8 mouse cellular contexts compared by ENCODE assay signal in genomic region chrX:134059764-134060163, GRCm38 (mm10). TPM values are rescaled to one million over a fixed set of nuclear protein-coding genes. Genes with fewer than 3 reads are reported as not detected.
DNase-seq lines count a peak whose midpoint lies in the region; ATAC-seq and TF ChIP-seq lines count a peak whose summit lies in the region.

No protein-coding gene starts in this region.

- 0 out of 2 replicates have a peak, but pooled peaks cover 3% of the 10 kb centered on the region for H3K36me3 ChIP-seq in kidney, postnatal 0 days (ENCODE audit: insufficient read depth, low read length)
- peaks cover 18% of the 10 kb centered on the region for H3K36me3 ChIP-seq in ES-Bruce4 (ENCODE audit: control insufficient read depth, insufficient read depth, low read length, poor library complexity, severe bottlenecking)
- H3K36me3 ChIP-seq in hindbrain, embryonic 14.5 days (replicated peaks; ENCODE audit: control insufficient read depth, insufficient read depth): peaks cover 19% of the 10 kb centered on the region; the same call in 1 of the 2 replicates
- H3K36me3 ChIP-seq in midbrain, embryonic 13.5 days: peaks cover 17% of the 10 kb centered on the region; the same call in 1 of the 2 replicates

- 20% methylated on average over 10 of the region's 10 CpGs for WGBS in kidney, postnatal 0 days
- WGBS in hindbrain, embryonic 14.5 days: 19% methylated on average over 10 of the region's 10 CpGs
- WGBS in midbrain, embryonic 13.5 days: 25% methylated on average over 10 of the region's 10 CpGs

- ATAC-seq in kidney, postnatal 0 days (replicated peaks; ENCODE audit: low FRiP score, low read depth): no peak
- no peak for ATAC-seq in hindbrain, embryonic 14.5 days (ENCODE audit: low FRiP score)
- 0 out of 2 replicates have a peak, but pooled peaks have one; percentile 5 for ATAC-seq in midbrain, embryonic 13.5 days

- no peak for TF ChIP-seq POLR2A in ES-Bruce4 (IDR thresholded peaks at IDR 0.05; ENCODE audit: insufficient read depth, low read length)

- peak overlapping the region; percentile 58 for H3K4me3 ChIP-seq in kidney, postnatal 0 days (replicated peaks; ENCODE audit: low read depth, low read length)
- peak overlapping the region; percentile 71 for H3K4me3 ChIP-seq in ES-Bruce4 (ENCODE audit: low read depth, low read length)
- peak overlapping the region; percentile 58 for H3K4me3 ChIP-seq in hindbrain, embryonic 14.5 days (replicated peaks; ENCODE audit: low read length)
- peak overlapping the region; percentile 55 for H3K4me3 ChIP-seq in midbrain, embryonic 13.5 days (replicated peaks)

- H3K9me3 ChIP-seq in kidney, postnatal 0 days (replicated peaks; ENCODE audit: low read length): no peaks in the 10 kb centered on the region
- no peaks in the 10 kb centered on the region for H3K9me3 ChIP-seq in ES-Bruce4 (replicated peaks; ENCODE audit: control insufficient read depth, insufficient read depth, low read length, poor library complexity, severe bottlenecking)
- H3K9me3 ChIP-seq in hindbrain, embryonic 14.5 days (ENCODE audit: control insufficient read depth, low read length): no peaks in the 10 kb centered on the region
- H3K9me3 ChIP-seq in midbrain, embryonic 13.5 days: no peaks in the 10 kb centered on the region

- H3K27ac ChIP-seq in kidney, postnatal 0 days: peak overlapping the region; percentile 81
- peak overlapping the region; percentile 64 for H3K27ac ChIP-seq in ES-Bruce4 (ENCODE audit: insufficient read depth, low read length)
- H3K27ac ChIP-seq in hindbrain, embryonic 14.5 days: peak overlapping the region; percentile 89
- H3K27ac ChIP-seq in midbrain, embryonic 13.5 days: peak overlapping the region; percentile 88

- peak overlapping the region; percentile 72 for H3K9ac ChIP-seq in kidney, postnatal 0 days (ENCODE audit: low read depth, low read length)
- H3K9ac ChIP-seq in ES-Bruce4 (ENCODE audit: low read depth, poor library complexity, severe bottlenecking): peak overlapping the region; percentile 90
- H3K9ac ChIP-seq in hindbrain, embryonic 14.5 days: peak overlapping the region; percentile 77
- peak overlapping the region; percentile 75 for H3K9ac ChIP-seq in midbrain, embryonic 13.5 days (replicated peaks)

- no peaks in the 10 kb centered on the region for H3K27me3 ChIP-seq in kidney, postnatal 0 days (ENCODE audit: insufficient read depth, low read length)
- no peaks in the 10 kb centered on the region for H3K27me3 ChIP-seq in ES-Bruce4 (ENCODE audit: control insufficient read depth, insufficient read depth, low read length, poor library complexity, severe bottlenecking)
- H3K27me3 ChIP-seq in hindbrain, embryonic 14.5 days (ENCODE audit: control insufficient read depth, insufficient read depth, low read length): no peaks in the 10 kb centered on the region
- H3K27me3 ChIP-seq in midbrain, embryonic 13.5 days: peaks cover 5% of the 10 kb centered on the region; the same call in 1 of the 2 replicates

- no peaks in the 10 kb centered on the region for H3K4me1 ChIP-seq in kidney, postnatal 0 days (replicated peaks; ENCODE audit: insufficient read depth, low read length)
- H3K4me1 ChIP-seq in ES-Bruce4 (ENCODE audit: control insufficient read depth, insufficient read depth, low read length): no peaks in the 10 kb centered on the region
- no peaks in the 10 kb centered on the region; the same call in 1 of the 2 replicates for H3K4me1 ChIP-seq in hindbrain, embryonic 14.5 days (replicated peaks; ENCODE audit: control insufficient read depth, insufficient read depth, low read length)
- peaks cover 9% of the 10 kb centered on the region; the same call in 1 of the 2 replicates for H3K4me1 ChIP-seq in midbrain, embryonic 13.5 days (replicated peaks)

- DNase-seq in kidney, postnatal 0 days (ENCODE audit: low spot score): peak; percentile 29
- no peak for DNase-seq in kidney, postnatal 25 days
- DNase-seq in embryo, embryonic 11 days: peak; percentile 33
- DNase-seq in hindbrain, embryonic 14.5 days (ENCODE audit: low spot score): peak; percentile 44
- DNase-seq in ovary, postnatal 36 days (ENCODE audit: low spot score): no peak
- DNase-seq in cerebellum, adult 8-10 months: no peak

- peak; percentile 17; the same call in 1 of the 2 replicates for TF ChIP-seq CTCF in kidney, postnatal 0 days (IDR thresholded peaks at IDR 0.05; ENCODE audit: low read depth)
- no peak for TF ChIP-seq CTCF in ES-Bruce4 (IDR thresholded peaks at IDR 0.05; ENCODE audit: low read depth, low read length)

- peak overlapping the region; percentile 60 for H3K4me2 ChIP-seq in kidney, postnatal 0 days (ENCODE audit: low read length)
- peak overlapping the region; percentile 50 for H3K4me2 ChIP-seq in hindbrain, embryonic 14.5 days (replicated peaks)
- H3K4me2 ChIP-seq in midbrain, embryonic 13.5 days (replicated peaks): peak overlapping the region; percentile 52

- no peak for TF ChIP-seq EP300 in ES-Bruce4 (IDR thresholded peaks at IDR 0.05; ENCODE audit: insufficient read depth, low read depth, low read length)

RNA-seq across cellular contexts. Expression of gene Cstf2, which starts 0.8 kb away (rescaled TPM):
- 27.1 and 31.0 TPM in 2 replicates for polyA plus RNA-seq in kidney, postnatal 0 days (2015; fragmentation: Nextera tagmentation; extraction: Ambion mirVana)
- 74.3 and 76.1 TPM in 2 replicates for polyA plus RNA-seq in ES-Bruce4 (2011; ENCODE audit: insufficient read depth, insufficient read length, low read depth, missing spikeins)
- polyA plus RNA-seq in hindbrain, embryonic 14.5 days (2014; fragmentation: Nextera tagmentation; extraction: Ambion mirVana): 76.6 and 84.4 TPM in 2 replicates
- 65.8 and 66.8 TPM in 2 replicates for polyA plus RNA-seq in midbrain, embryonic 13.5 days (2015; fragmentation: Nextera tagmentation; extraction: Ambion mirVana)

Comparison
In these comparisons a context has a peak if more than half of its experiments do, and no peak if none do; other contexts are left out.
1. DNase-seq: peak in kidney, postnatal 0 days (single experiment), embryo, embryonic 11 days (single experiment) and hindbrain, embryonic 14.5 days (single experiment); none in kidney, postnatal 25 days (0 of 2), ovary, postnatal 36 days (single experiment) and cerebellum, adult 8-10 months (single experiment).
2. Peak in every context shown above with its lines, with median percentiles within 50 percentile points of each other: H3K27ac ChIP-seq, H3K4me2 ChIP-seq, H3K4me3 ChIP-seq and H3K9ac ChIP-seq.